Mouse (Mus musculus): Measurements from ENCODE around the gene Actc1. TPM values are rescaled to one million over a fixed set of nuclear protein-coding genes. Genes with fewer than 3 reads are reported as not detected.

The Actc1 gene
- polyA plus RNA-seq, 1 experiment from 2014 or later, result 97.5 TPM

DNA sequence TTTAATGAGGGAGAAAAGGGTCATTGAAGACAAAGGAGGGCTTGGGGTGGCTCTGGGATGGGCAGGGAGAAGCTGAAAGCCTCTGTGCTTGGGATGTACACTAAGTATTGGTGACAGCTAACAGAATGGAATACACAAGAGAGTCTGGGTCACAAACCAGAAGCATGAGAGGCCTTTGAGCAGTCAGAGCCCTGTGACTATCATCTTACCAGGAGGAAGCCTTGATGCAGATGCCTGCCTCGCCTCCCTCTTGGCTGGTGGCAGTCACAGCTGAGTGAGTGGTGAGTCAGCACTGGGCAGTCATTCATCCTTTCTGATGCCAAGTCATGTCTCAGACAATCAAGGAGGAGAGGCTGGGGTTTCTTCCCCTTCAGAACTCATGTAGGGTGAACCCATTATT lies 33.9 kb upstream of the Actc1 start:
- Histone ChIP-seq H3K36me3 (replicated peaks) (no peaks in the 10 kb centered on the region), H3K4me1 (replicated peaks) (no peaks in the 10 kb centered on the region), H3K4me3 (replicated peaks) (no peak overlapping the region), H3K27ac (replicated peaks) (no peak overlapping the region), H3K9me3 (replicated peaks) (no peaks in the 10 kb centered on the region), H3K9ac (no peak overlapping the region), H3K27me3 (no peaks in the 10 kb centered on the region), H3K4me2 (no peak overlapping the region)
- 39% methylated on average over 1 of the region's 1 CpGs for WGBS (ENCODE audit: insufficient replicate concordance)
- no peak for ATAC-seq (ENCODE audit: insufficient read depth)

GRCm38 (mm10) chr2:114071876-114072275 lies 18.5 kb upstream of the Actc1 start:
- no peak overlapping the region for H3K4me2 ChIP-seq
- H3K36me3 ChIP-seq (replicated peaks), result no peaks in the 10 kb centered on the region
- WGBS (ENCODE audit: insufficient replicate concordance), result 70% methylated on average over 2 of the region's 2 CpGs
- H3K4me3 ChIP-seq (replicated peaks), result no peak overlapping the region
- H3K4me1 ChIP-seq (replicated peaks), result no peaks in the 10 kb centered on the region
- H3K27ac ChIP-seq (replicated peaks), result no peak overlapping the region
- no peak overlapping the region for H3K9ac ChIP-seq
- ATAC-seq (ENCODE audit: insufficient read depth), result no peak
- no peaks in the 10 kb centered on the region for H3K27me3 ChIP-seq
- no peaks in the 10 kb centered on the region for H3K9me3 ChIP-seq (replicated peaks)

DNA sequence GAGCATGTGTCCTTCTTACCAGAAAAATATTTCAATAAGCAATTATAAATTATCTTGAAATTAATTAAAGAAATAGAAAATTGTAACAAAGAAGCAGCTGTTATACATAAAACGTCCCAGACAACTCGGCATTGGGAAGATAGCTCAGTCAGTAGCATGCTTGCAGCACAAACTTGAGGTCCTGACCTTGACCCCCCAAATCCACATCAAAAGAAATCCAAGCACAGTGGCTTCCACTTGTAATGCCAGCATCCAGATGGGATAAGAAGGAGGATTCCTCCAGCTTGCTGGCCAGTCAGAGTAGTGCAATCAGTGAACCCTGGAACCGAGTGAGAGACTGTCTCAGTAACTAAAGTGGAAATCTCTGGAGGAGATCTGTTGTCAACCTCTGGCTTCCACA lies 12.9 kb upstream of the Actc1 start:
- no peak for ATAC-seq (ENCODE audit: insufficient read depth)
- Histone ChIP-seq H3K4me3 (replicated peaks) (no peak overlapping the region), H3K36me3 (replicated peaks) (no peaks in the 10 kb centered on the region), H3K4me2 (no peak overlapping the region), H3K9me3 (replicated peaks) (no peaks in the 10 kb centered on the region), H3K27me3 (no peaks in the 10 kb centered on the region), H3K9ac (no peak overlapping the region), H3K4me1 (replicated peaks) (no peaks in the 10 kb centered on the region), H3K27ac (replicated peaks) (no peak overlapping the region)
- WGBS (ENCODE audit: insufficient replicate concordance), result 50% methylated on average over 3 of the region's 3 CpGs

DNA sequence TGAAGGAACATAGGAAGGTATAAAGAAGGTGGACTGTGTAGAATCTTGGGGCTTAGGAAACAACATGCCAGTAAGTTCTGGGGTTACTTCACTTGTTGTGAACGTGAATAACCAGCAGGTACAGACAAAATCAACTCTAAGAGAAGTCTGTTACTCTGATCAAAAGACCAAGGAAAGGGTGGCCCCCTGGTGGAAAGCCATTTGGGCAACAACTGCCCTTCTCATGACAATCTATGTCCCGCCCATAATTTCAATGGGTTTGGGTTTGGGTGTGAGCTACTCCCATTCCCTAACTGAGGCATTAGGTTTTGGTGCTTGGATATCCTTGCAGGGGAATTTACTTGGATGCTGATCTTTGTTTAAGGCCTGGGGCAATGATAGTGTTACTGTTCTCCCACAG lies 10.7 kb upstream of the Actc1 start:
- Histone ChIP-seq H3K36me3 (replicated peaks) (no peaks in the 10 kb centered on the region), H3K4me3 (replicated peaks) (no peak overlapping the region), H3K9ac (no peak overlapping the region), H3K9me3 (replicated peaks) (no peaks in the 10 kb centered on the region), H3K4me1 (replicated peaks) (no peaks in the 10 kb centered on the region), H3K27me3 (no peaks in the 10 kb centered on the region), H3K4me2 (no peak overlapping the region), H3K27ac (replicated peaks) (no peak overlapping the region)
- 29% methylated on average over 2 of the region's 2 CpGs for WGBS (ENCODE audit: insufficient replicate concordance)
- ATAC-seq (ENCODE audit: insufficient read depth), result no peak

GRCm38 (mm10) chr2:114060071-114060591 lies 6.8 kb upstream of the Actc1 start:
- H3K9ac ChIP-seq, result no peak overlapping the region

GRCm38 (mm10) chr2:114059608-114060007 lies 6.3 kb upstream of the Actc1 start:
- 50% methylated on average over 1 of the region's 1 CpGs for WGBS (ENCODE audit: insufficient replicate concordance)

More at GRCm38 (mm10) chr2:114060071-114060591, 6.8 kb upstream of the Actc1 start:
- no peaks in the 10 kb centered on the region for H3K9me3 ChIP-seq (replicated peaks)
- H3K27me3 ChIP-seq, result no peaks in the 10 kb centered on the region
- no peak overlapping the region for H3K4me2 ChIP-seq
- no peaks in the 10 kb centered on the region for H3K36me3 ChIP-seq (replicated peaks)
- WGBS (ENCODE audit: insufficient replicate concordance), result 49% methylated on average over 6 of the region's 6 CpGs
- no peak overlapping the region for H3K27ac ChIP-seq (replicated peaks)
- H3K4me1 ChIP-seq (replicated peaks), result no peaks in the 10 kb centered on the region
- ATAC-seq (ENCODE audit: insufficient read depth), result no peak
- H3K4me3 ChIP-seq (replicated peaks), result no peak overlapping the region

DNA sequence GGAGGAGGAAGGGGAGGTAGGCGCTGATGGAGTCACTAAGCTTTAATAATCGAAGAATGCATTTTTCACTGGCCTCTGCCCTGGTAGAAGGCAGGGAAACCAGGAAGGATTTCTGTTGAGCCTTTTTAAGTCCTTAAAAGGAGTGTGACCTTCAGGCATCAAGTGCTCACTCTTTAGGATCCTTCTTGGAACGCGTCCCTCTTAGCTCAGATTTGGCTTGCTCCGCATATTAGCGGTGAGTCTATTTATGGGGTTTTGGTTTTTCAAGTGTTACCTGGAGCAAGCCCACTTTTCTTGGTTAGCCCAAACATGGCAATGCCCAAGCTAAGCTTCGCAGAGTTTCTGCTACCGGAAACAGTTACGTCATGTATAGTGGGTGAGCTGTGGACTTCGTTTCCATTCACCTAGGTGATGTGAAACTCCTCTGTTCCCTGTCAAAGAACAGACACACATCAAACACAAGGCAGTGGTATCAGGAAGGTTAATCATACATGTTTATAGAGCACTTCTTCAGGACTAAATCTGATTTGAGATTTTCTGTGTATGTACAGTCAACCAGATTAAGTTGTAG lies 5.0 kb upstream of the Actc1 start:
- Histone ChIP-seq H3K4me1 (replicated peaks) (no peaks in the 10 kb centered on the region), H3K36me3 (replicated peaks) (no peaks in the 10 kb centered on the region), H3K9ac (no peak overlapping the region), H3K4me2 (no peak overlapping the region), H3K27me3 (no peaks in the 10 kb centered on the region), H3K27ac (replicated peaks) (no peak overlapping the region), H3K9me3 (replicated peaks) (no peaks in the 10 kb centered on the region), H3K4me3 (replicated peaks) (no peak overlapping the region)
- WGBS (ENCODE audit: insufficient replicate concordance), result 83% methylated on average over 10 of the region's 10 CpGs
- no peak for ATAC-seq (ENCODE audit: insufficient read depth)

More at GRCm38 (mm10) chr2:114059608-114060007, 6.3 kb upstream of the Actc1 start:
- Histone ChIP-seq H3K9ac (no peak overlapping the region), H3K4me1 (replicated peaks) (no peaks in the 10 kb centered on the region), H3K4me2 (no peak overlapping the region), H3K27ac (replicated peaks) (no peak overlapping the region), H3K36me3 (replicated peaks) (no peaks in the 10 kb centered on the region), H3K4me3 (replicated peaks) (no peak overlapping the region), H3K27me3 (no peaks in the 10 kb centered on the region), H3K9me3 (replicated peaks) (no peaks in the 10 kb centered on the region)
- ATAC-seq (ENCODE audit: insufficient read depth), result no peak

DNA sequence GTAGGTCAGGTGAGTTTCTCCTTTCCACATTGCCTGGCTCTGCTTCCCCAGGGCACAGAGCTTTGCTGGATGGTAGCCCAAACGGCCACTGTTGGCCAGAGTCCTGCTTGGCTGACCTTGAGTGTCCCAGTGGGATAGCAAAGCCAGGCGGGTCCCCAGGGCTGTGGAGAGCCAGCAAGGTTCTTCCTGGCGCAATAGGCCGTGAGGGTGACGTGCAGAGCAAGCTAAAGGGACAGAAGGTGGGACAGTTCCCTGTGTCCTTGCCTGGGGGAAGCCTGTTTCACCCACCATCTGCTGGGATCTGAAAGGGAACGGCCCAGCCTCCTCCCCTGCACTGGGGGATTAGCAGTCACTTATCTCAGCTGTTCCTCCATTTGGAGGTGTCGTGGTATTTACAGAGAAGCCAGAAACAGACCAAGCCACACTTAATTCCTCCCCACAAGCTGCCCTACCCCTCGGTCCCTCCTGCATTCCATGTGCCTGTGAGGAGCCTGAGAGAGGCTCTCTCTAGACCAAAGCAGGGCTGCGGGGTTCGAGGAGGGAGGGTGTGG lies 4.0 kb upstream of the Actc1 start:
- H3K9me3 ChIP-seq (replicated peaks), result no peaks in the 10 kb centered on the region
- no peak overlapping the region for H3K27ac ChIP-seq (replicated peaks)
- no peaks in the 10 kb centered on the region for H3K27me3 ChIP-seq
- no peak overlapping the region for H3K4me3 ChIP-seq (replicated peaks)
- no peak overlapping the region for H3K9ac ChIP-seq
- peak; percentile 34; the same call in 1 of the 2 replicates for ATAC-seq (ENCODE audit: insufficient read depth)
- no peaks in the 10 kb centered on the region for H3K4me1 ChIP-seq (replicated peaks)
- 23% methylated on average over 10 of the region's 10 CpGs for WGBS (ENCODE audit: insufficient replicate concordance)
- H3K36me3 ChIP-seq (replicated peaks), result no peaks in the 10 kb centered on the region
- H3K4me2 ChIP-seq, result no peak overlapping the region

- no peak for ATAC-seq (ENCODE audit: insufficient read depth)
- H3K4me2 ChIP-seq, result no peak overlapping the region
- 63% methylated on average over 4 of the region's 4 CpGs for WGBS (ENCODE audit: insufficient replicate concordance)
These were observed 781 bp upstream of the Actc1 start for GRCm38 (mm10) chr2:114054129-114054528.

GRCm38 (mm10) chr2:114051871-114052241 lies 1.5 kb downstream of the Actc1 start:
- no peaks in the 10 kb centered on the region for H3K27me3 ChIP-seq

More at GRCm38 (mm10) chr2:114054129-114054528, 781 bp upstream of the Actc1 start:
- Histone ChIP-seq H3K27me3 (no peaks in the 10 kb centered on the region), H3K4me1 (replicated peaks) (no peaks in the 10 kb centered on the region), H3K27ac (replicated peaks) (no peak overlapping the region), H3K4me3 (replicated peaks) (no peak overlapping the region), H3K9ac (no peak overlapping the region), H3K36me3 (replicated peaks) (no peaks in the 10 kb centered on the region), H3K9me3 (replicated peaks) (no peaks in the 10 kb centered on the region)

DNA sequence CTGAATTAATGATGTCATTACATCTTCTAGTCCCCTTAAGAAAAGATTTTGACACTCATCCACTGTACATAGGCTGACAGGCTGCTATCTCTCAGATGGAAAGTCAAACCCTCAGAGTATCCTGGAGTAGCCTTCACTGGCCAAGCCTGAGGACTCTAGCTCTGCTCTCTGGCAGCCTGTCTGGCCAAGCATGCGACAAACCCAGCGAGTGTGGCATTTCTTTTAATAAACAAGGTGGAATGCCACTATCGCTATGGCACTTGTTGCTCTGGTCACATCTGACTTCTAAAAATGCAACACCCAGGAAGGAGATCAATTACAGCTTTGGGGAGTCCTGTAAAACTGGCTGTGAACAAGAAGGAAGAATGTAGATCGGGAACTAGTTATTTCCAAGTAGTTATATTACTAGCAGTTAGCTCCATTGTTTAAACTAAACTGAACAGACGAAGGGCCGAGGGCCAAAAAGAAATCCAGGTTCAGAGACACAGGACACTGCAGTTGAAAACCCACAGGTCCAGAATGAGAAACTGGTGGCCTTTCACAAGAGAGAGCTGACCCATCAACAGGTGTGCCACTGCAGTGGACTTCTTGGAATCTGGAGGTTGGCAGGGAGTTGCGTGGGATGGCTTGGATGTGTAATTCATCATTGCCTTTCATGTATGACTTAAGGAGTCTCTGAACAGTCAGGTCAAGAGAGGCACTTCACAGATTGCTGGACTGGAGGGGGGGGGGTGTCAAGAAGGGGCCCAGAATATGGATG lies 2.1 kb downstream of the Actc1 start:
- no peak overlapping the region for H3K9ac ChIP-seq
- no peaks in the 10 kb centered on the region for H3K36me3 ChIP-seq (replicated peaks)
- H3K4me1 ChIP-seq (replicated peaks), result no peaks in the 10 kb centered on the region
- no peaks in the 10 kb centered on the region for H3K27me3 ChIP-seq
- no peak for ATAC-seq (ENCODE audit: insufficient read depth)
- no peaks in the 10 kb centered on the region for H3K9me3 ChIP-seq (replicated peaks)
- H3K27ac ChIP-seq (replicated peaks), result no peak overlapping the region
- no peak overlapping the region for H3K4me2 ChIP-seq
- 72% methylated on average over 7 of the region's 7 CpGs for WGBS (ENCODE audit: insufficient replicate concordance)
- no peak overlapping the region for H3K4me3 ChIP-seq (replicated peaks)

More at GRCm38 (mm10) chr2:114051871-114052241, 1.5 kb downstream of the Actc1 start:
- ATAC-seq (ENCODE audit: insufficient read depth), result no peak
- no peak overlapping the region for H3K4me3 ChIP-seq (replicated peaks)
- no peaks in the 10 kb centered on the region for H3K36me3 ChIP-seq (replicated peaks)
- H3K27ac ChIP-seq (replicated peaks), result no peak overlapping the region
- no peaks in the 10 kb centered on the region for H3K4me1 ChIP-seq (replicated peaks)
- H3K4me2 ChIP-seq, result no peak overlapping the region
- WGBS (ENCODE audit: insufficient replicate concordance), result 70% methylated on average over 14 of the region's 14 CpGs
- no peak overlapping the region for H3K9ac ChIP-seq
- no peaks in the 10 kb centered on the region for H3K9me3 ChIP-seq (replicated peaks)

All from liver, embryonic 15.5 days (tissue).